Mouse (Mus musculus): ENCODE results near the gene Atxn7l2.

Atxn7l2 gene

DNA sequence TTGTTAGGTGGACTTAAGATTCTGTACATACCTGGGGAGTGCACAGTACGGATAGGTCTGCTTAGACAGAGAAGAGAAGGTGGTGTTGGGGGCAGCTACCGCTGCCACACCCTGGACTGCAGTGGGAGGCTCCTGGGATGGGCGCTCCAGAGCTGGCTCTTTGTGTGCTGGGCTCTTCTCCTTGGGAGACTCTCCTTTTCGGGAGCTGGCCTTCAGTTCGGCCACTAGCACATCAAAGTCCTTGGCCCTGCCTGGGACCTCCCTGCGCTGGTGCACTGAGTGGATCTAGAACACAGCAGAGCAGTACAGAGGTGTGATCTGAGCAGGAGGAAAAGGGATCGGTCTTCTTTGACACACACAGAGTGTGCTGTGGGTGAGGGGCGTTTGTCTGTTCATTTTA, 5.1 kb downstream of the Atxn7l2 start:
- no peak for DNase-seq (ENCODE audit: extremely low read depth, low read depth)

DNA sequence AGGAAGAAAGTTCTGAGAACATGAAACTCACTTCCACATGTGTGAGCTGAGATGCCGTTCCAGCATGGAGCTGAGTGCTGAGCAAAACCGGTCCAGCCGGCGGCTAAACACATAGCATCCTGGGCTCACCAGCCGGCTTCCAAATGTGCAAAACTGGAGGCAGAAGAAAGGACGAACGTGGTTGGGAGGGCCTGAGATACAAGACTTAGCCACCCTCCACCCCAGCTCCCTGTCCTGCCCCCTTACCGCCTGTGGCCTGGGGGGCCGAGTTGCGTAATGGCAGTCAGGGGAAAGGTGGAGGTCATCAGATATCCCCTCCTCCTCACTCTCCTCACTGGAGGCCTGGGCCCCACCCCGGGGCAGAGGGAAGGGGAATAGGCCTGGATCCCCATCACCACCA, 6.3 kb downstream of the Atxn7l2 start:
- no peak for DNase-seq (ENCODE audit: extremely low read depth, low read depth)

DNA sequence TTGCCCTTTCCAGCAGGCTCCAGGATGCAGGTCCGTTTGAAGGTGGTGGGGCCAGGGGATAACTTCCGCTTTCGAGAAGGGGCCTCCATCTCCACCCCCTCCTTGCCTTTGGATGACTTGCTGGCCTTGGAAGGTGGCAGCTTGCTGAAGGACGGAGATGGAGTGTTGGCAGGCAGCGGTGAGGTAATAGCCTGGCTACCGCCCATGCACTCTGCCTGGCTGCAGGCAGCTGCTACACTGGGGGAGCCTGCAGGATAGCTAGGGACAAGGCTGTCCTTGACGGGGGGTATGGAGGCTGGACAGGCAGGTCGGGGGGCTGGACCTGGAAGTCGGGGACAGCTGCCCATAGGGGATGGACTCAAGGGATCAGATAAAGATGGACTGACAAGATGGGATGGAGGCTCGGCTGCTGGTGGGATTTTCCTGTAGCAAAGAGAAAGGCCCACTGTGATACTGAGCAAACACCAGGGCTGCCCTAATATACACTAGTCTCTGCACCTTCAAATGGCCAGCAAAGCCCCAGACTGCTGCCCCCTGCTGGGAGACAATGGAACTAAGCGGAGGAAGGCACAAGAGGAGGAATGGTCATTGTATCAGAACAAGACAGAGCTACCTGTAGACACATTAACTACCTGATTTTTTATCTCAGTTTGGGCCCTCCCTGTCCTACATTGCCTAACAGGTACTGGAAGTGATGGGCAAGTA, 7.0 kb downstream of the Atxn7l2 start:
- peak; percentile 41 for DNase-seq (ENCODE audit: extremely low read depth, low read depth)

DNA sequence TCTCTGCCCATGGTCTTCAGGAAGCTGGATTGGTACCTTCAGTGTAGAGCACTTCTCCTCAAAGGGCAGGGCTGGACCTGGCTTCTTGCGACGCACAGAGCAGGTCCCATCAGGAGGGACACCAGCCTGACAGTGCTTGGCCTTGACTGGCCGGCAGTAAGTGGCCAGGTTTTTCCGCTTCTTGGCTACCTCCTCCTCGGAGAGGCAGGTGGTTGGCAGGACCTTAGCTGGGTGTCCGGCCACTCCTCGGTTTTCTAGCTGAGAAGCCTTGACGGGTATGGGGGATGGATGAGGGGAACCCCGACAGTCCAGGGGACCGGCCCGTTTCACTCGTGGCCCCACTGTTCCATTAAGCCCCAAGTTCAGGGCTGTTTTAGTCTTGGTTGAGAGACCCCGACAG, 7.5 kb downstream of the Atxn7l2 start:
- DNase-seq (ENCODE audit: extremely low read depth, low read depth), result no peak

DNA sequence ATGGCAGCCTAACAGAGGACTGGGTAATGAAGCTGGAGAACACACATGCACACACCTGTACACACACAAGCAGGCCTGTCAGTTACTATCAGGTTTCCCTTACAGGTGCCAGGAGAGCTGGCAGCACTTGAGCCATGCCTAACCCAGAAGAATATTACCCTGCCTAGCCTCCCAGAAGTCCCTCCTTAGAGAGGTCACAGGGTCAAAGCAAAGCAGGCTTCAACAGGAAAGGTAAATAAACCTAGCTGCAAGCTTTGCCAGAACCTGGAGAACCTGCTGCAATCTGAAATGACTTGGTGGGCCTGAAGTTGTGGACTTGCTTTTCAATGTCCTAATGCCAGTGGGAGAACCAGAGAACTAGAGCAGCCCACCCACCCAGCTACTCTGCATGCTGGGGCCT, 8.2 kb downstream of the Atxn7l2 start:
- no peak for DNase-seq (ENCODE audit: extremely low read depth, low read depth)

DNA sequence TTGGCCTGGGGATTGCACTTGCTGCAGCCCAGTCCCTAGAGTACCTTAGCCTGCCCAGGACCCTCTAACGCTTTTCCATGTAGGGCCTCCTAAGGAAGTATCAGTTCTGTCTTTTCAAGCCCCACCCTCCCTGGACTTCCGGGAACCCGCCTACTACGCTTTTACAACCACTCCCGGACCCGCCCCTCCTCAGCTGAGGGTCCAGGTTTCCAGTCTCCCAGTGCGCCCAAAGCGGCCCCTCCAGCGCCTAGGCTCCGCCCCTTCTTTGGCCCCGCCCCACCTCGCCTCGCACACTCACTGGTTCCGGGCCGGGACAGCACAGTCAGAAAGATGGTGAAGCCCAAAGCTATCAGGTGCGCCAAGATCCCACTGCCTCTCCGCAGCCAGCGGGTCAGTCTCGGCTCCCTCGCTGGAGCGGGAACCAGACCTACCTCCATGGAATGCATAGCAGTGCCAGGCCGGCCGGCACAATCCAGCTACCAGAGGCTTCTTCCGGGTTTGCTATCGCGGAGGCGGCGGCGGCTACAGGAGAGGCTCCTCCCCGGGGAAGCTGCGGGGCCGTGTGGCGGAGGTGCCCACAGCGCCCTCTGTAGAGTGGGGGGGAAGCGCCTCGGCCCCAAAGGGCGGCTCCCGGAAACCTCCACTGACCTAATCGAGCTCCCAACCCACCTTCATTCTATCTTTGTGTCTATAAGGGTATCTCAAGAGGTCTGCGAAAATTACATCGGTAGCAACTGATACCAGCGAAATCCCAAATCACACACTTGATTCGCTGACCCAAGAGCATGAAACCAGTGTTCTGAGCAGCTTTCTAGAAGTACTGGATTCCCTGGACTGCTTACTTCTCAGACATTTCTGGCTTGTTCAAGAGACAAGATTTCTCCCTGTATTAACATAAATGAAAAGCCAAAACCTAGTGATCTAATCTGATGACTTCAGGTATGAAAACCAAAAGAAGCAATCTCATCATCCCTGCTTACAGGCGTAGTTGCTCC, 10.1 kb downstream of the Atxn7l2 start, which contains the start of gene Cyb561d1:
TSS of gene Cyb561d1 (minus strand) at position 884 of the 995 bp plus-strand sequence.
- peak; percentile 91 for DNase-seq (ENCODE audit: extremely low read depth, low read depth)

DNA sequence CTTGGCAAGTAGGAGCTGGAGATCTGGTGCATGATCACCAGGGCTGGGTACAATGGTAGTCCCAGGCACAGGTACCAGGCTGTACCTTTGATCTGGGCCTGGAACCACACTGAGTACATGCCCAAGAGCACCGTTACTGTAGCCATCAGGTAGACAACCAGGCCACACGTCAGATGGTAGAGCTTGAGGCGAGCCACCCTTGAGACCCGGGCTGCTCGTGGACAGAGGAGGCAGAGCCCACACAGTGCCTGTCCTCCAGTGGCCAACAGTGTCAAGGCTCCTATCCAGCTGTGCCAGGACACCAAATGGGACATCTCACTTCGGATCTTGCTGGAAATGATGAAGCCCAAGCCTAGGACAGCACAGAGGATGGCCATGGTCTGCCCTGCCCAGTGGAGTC, 11.5 kb downstream of the Atxn7l2 start:
- no peak for DNase-seq (ENCODE audit: extremely low read depth, low read depth)

DNA sequence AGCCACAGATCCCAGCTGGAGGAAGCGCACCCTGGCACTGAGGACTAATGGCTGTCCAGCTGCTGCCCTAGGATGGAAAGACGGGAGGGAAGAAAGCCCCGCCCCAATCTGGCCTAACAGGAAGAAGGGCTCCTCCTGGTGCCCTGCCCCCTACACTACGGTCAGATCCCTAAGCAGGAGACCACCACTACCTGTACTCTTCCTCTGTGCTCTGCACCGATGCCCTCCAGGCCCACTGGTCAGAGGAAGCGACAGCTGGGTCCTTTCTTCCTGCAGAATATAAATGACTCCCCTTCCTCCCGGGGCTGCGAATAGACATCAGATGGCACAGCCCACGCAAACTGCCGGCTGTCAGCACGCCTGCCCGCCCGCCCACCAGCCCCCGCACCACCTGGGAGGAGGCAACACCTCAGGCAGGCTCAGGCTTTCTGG, 13.7 kb downstream of the Atxn7l2 start:
- DNase-seq (ENCODE audit: extremely low read depth, low read depth), result no peak

DNA sequence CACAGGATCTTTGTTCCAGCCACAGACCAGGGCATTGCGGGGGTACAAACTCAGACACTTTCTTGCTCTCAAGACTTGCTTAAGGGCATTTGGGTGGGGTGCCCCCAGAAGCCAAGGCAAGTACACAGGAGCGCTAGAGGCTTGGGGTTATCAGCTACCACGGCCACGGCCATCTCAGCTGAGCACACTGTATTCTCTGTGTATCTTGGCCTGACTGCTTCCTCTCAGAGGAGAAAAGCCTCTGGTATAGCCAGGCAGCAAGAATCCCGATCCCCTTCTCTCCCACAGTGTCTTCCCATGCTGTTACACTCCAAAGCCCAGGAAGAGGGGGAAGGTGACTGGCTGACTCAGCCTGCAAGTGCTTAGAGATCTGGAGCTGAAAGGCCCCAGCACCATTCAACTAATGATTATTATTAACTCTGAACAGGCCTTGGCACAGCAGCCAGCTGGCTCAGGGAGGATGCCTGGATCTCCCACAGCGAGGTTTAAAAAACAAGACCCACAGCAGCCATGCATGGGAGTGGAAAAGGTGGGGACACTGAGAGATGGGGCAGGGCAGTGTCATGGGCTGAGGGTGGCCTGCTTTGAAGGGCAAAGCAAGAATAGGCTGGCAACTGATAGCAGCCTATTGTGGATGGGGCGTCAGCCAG, 14.7 kb downstream of the Atxn7l2 start:
- no peak for DNase-seq (ENCODE audit: extremely low read depth, low read depth)

DNA sequence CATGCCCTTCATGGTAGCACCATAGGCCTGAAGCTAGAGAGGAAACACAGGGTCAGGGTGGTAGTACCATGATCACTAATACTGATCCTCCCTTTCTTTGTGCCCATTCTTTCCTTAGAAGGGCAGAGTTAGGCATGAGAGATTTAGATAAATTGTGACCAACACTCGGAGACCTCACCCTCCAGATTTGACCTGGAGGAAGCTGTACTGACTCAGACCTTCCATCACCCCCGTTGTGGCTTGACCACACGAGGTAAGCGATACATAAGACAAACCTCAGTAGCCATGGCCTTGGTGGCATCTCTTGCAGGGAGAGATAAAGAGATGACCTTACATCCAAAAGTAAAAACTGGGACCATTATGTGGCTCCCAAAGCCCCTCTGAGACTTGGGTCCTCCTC, 15.4 kb downstream of the Atxn7l2 start:
- no peak for DNase-seq (ENCODE audit: extremely low read depth, low read depth)

DNA sequence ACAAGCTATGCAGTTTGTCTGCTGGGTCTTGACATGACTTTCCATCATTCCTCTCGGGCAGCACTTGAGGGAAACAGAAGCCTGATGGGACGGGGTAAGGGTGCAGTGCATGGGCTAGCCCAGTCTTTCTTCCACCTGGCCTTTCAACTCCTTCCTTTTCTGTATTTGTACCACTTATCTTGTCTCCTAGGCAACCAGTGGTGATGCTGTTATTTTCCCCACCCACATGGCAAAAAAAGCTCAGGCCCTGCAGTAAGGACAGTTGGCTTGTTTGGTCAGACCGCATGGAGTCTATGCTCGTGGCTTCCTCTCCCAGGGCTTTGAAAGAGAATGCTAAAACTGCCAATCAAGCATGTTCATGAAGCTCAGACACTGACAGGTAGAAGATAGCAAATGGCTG, 17.0 kb downstream of the Atxn7l2 start:
- no peak for DNase-seq (ENCODE audit: extremely low read depth, low read depth)

DNA sequence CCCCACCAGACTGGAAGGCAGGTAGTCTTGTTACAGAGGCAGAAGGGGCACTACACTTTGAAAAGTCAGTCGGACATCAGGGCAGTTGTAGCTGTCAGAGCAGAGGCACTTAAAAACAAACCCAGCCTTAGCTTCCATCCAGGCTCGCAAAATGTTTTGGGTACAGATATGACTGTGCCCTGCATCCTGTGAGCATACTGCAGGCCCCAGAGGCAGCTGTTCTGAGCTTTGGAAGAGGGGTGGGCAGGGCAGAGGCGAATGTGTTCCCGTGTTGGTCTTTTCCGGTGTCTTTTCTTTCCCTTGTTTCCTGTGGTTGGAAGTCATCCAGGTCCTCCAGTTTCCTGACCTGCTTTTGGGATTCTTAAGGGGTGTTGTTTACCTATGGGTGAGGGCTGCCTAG, 20.8 kb downstream of the Atxn7l2 start:
- no peak for DNase-seq (ENCODE audit: extremely low read depth, low read depth)

DNA sequence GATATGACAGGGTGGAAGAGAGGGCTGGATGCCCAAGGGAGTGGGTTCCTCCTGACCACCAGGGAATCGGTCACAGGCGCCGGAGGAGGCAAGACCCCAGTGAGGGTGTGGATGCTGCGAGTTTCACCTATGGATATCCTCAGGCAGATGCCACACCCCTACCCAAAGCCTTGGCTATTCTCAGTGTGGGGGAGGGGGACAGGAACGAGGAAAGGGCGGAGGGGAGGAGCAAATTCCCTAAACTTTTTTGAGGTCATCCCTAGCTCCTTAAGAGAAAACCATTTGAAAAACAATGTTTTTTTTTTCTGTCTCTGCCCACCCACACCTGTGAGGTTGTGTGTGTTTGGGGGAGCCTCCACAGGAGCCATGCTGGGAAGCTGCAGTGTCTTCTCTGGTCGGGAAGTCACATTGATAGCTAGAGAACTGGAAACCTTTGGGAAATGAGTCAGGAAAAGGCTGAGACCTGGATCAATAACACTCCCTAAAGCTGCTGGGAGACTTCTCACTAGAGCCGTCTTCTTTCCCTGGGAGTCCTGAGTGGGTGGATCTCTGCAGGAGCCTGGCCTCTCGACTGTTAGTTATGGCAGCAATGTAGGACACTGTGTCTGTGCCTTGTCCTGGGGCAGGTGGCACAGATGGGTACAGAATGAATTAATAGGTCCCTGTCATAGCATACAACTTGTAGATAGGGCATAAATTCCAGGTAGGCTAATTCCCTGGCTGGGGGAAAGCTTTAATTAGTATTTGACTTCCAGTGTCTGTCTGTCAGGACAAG, 21.8 kb downstream of the Atxn7l2 start:
- DNase-seq (ENCODE audit: extremely low read depth, low read depth), result no peak

DNA sequence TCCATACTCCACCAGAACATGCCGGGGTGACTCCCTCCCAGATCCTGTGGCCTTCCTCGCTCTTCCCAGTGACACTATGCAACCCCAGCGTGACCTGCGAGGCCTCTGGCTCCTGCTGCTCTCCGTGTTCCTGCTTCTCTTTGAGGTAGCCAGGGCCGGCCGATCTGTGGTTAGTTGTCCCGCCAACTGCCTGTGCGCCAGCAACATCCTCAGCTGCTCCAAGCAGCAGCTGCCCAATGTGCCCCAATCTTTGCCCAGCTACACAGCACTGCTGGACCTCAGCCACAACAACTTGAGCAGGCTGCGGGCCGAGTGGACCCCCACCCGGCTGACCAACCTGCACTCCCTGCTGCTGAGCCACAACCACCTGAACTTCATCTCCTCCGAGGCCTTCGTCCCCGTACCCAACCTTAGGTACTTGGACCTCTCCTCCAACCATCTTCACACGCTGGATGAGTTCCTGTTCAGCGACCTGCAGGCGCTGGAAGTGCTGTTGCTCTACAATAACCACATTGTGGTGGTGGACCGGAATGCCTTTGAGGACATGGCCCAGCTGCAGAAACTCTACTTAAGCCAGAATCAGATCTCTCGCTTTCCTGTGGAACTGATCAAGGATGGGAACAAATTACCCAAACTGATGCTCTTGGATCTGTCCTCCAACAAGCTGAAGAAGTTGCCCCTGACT, 23.5 kb downstream of the Atxn7l2 start:
- no peak for DNase-seq (ENCODE audit: extremely low read depth, low read depth)

DNA sequence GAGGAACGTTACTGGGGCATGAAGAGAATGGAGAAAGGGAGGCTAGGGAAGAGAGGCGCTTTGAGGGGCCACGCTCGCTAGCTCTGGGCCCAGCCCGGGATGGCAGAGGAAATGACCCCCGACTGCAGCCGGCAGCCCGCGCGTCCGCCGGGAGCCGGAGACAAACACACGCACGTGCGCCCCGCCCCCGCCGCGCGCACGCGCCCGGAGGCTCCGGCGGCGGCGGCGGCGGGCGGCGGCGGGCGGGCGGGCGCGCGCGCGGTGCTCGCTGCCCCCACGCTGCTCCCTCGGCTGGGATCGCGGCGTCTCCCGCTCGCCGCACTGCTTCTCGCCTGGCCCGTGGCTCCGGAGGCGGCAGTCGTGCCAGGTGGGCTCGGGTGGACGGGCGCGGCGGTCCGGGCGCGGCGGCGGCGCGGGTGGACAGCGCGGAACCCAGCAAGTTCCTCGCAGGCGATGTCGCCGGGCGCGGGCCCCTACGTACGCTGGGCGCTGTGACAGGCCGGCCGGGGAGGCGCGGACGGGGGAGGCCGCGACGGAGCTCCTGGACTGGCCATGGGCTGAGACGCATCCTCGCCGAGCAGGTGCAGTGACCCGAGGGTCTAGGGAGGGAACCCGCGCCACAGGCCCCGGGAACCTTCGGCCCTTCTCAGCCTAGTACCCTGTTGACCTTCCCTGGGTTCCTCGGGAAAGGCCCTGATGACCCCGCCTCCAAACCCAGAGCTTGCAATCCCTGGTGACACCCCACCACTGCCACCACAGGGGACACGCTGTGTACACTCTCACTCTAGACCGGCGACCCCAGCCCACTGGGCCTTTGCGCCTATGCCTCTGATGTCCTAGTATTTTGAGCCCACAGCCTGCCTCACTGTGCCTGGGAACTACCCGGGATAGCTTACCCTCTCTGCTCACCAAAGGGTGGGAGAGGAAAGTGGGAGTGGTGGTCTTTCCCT, 24.4 kb downstream of the Atxn7l2 start, which contains the start of gene Amigo1:
TSS of gene Amigo1 (plus strand) at position 238 of the 950 bp plus-strand sequence.
- DNase-seq (ENCODE audit: extremely low read depth, low read depth), result no peak

DNA sequence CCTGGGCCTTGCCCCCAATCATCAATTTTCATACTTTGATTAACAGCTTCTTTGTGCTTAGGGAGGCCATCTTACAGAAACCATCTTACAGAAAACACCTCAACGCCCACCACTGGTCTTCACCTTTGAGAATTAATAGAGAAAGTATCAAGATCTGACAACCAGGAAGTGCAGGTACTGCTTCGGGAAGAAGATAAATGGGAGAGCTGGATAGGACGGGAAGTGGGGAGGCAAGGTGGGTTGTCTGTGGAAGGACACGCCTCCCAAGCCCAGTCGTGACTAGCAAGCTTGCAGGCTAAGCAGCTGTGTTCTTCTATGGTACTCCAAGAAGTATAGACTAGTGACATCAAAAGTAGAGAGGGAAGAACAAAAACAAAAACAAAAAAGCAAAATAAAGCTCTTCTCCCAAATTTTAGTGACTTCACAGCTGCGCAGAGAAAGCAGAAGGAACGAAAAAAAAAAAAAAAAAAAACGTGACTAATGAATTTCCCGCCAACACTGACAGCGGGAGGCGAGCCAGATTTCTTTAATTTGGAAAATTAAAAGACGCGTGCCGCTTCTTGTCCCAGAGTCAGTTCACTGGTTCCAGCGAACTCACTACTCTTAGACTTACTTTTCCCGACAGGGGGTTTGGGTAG, 25.2 kb downstream of the Atxn7l2 start:
- peak; percentile 34 for DNase-seq (ENCODE audit: extremely low read depth, low read depth)

DNA sequence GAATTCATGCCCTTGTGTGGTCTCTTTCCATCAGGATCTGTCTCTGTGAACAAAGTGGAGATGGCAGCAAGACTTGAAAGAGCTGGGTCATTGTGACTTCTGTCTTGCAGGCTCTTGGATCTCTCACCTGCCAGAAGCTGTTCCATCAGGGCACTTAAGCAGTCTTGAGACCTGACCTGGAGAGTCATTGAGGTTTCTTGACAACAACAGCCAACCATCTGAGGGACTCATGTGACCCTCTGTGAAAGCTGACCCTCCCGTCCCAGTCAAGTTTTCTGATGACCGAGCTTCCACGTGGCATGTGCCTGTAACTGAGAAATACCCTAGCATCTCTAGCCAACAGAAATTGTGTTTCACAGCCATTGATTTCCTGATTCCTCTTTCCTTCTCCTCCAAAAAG, 26.0 kb downstream of the Atxn7l2 start:
- no peak for DNase-seq (ENCODE audit: extremely low read depth, low read depth)

DNA sequence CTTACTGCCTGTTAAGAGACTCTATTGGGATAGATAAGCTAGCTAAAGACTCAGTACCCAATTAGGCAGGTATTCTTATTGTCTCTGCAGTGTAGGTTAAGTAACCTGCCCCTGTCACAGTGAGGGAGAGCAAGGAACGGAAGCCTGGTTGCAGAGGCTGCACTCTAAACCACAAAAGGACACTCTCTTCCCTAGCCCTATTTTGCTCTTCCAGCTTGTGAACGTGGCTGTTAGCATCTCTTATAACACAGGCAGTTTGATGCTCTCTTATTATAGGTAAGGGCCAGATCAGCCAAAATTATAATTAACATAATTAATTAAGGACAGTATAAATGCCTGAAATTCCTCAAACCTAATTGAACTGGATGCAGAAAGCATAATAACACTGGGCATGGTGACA, 30.2 kb downstream of the Atxn7l2 start:
- no peak for DNase-seq (ENCODE audit: extremely low read depth, low read depth)
